Mouse (Mus musculus): Measurements from ENCODE around the gene Tmed9. TPM values are rescaled to one million over a fixed set of nuclear protein-coding genes. Genes with fewer than 3 reads are reported as not detected.
A peak's percentile ranks its signal among the peaks of the same experiment; 100 is the strongest.
"Not testable (repeated sequence)": the region's sequence is repeated elsewhere in the genome, so short reads cannot be mapped to it uniquely, and the experiment has no call there.

The Tmed9 gene
- polyA plus RNA-seq, 1 experiment, result 73.6 TPM

DNA sequence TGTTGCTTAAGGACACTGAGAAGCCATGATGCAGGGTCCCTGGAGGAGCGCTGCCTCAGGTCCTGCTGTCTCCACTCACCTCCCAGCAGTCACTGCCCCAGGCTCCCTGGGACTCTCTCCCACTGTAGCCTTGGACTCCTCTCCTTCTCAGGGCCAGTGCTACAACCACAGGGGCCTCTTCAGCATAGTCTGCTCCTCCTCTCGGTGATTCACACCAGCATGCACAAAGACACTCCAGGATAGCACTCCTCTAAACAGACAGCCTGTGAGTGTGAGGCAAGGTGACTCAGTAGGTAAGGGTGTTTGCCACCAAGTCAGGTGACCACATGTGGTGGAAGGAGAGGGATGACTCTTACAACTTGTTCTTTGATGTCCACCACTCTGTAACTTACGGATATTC, 31.1 kb downstream of the Tmed9 start:
- TF ChIP-seq CTCF (IDR thresholded peaks at IDR 0.05; ENCODE audit: control insufficient read depth, insufficient read depth, low read length), result no peak
- no peak for TF ChIP-seq POLR2A (IDR thresholded peaks at IDR 0.05; ENCODE audit: borderline replicate concordance, control insufficient read depth, low read depth, low read length)
- Histone ChIP-seq H3K27ac (ENCODE audit: control insufficient read depth, insufficient read depth, low read depth, low read length, poor library complexity) (no peak overlapping the region), H3K4me1 (ENCODE audit: control insufficient read depth, insufficient read depth, low read length) (peaks cover 1% of the 10 kb centered on the region; the same call in 1 of the 2 replicates), H3K4me3 (replicated peaks; ENCODE audit: control insufficient read depth, low read depth, low read length) (no peak overlapping the region)
- whole genome bisulfite sequencing, result 86% methylated on average over 3 of the region's 3 CpGs

DNA sequence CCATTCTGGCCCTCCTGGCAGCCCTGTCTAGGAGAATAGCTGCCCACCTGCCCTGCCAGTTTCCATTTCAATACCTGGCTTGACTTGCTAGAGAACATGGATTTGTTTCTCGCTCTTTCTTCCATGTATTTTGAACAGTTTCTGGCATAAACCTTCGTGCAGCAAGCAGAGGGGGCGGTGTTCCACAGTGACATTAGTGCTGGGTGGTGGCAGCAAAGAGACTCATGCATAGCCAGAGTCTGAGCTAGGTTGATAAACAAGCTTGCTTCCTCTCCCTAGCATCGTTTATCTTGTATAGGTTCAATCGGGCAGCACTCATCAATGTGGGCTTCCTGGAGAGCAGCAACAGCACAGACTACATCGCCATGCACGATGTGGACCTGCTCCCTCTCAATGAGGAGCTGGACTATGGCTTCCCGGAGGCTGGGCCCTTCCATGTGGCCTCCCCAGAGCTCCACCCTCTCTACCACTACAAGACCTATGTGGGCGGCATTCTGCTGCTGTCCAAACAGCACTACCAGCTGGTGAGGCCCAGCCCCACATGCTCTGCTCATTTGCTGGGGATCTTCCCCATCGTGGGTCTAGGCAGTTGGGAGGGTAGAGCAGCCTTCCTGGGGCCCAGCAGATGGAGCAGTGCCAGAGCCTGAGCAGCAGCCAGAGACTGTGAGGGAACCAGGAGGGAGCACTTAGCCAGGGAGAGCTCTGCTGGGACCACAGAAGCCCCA, 33.5 kb downstream of the Tmed9 start:
- WGBS, result 74% methylated on average over 10 of the region's 10 CpGs
- no peaks in the 10 kb centered on the region for H3K4me1 ChIP-seq (ENCODE audit: control insufficient read depth, insufficient read depth, low read length)
- TF ChIP-seq CTCF (IDR thresholded peaks at IDR 0.05; ENCODE audit: control insufficient read depth, insufficient read depth, low read length) (no peak), POLR2A (IDR thresholded peaks at IDR 0.05; ENCODE audit: borderline replicate concordance, control insufficient read depth, low read depth, low read length) (no peak)
- H3K4me3 ChIP-seq (replicated peaks; ENCODE audit: control insufficient read depth, low read depth, low read length), result no peak overlapping the region
- H3K27ac ChIP-seq (ENCODE audit: control insufficient read depth, insufficient read depth, low read depth, low read length, poor library complexity), result no peak overlapping the region

DNA sequence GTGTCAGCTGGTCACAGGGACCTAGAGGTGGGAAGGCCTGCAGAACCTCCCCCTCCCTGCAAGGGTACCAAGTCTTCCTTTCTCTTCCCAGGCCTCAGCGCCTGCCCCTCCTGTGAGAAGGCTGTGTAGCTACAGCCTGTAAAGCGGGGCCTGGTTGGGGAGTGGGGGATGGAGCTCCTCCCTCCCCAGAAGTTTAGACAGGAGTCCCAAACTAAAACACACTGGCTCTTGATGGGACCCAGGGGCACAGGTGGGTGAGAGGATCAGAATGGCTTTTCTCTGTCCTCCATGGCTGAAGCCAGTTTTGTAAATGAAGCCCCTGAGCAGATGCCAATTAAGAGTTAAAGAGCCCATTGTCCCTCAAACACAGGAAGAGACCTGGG, 34.1 kb downstream of the Tmed9 start:
- H3K4me3 ChIP-seq (replicated peaks; ENCODE audit: control insufficient read depth, low read depth, low read length), result no peak overlapping the region
- no peak overlapping the region for H3K27ac ChIP-seq (ENCODE audit: control insufficient read depth, insufficient read depth, low read depth, low read length, poor library complexity)
- 77% methylated on average over 2 of the region's 2 CpGs for WGBS
- H3K4me1 ChIP-seq (ENCODE audit: control insufficient read depth, insufficient read depth, low read length), result no peaks in the 10 kb centered on the region
- TF ChIP-seq POLR2A (IDR thresholded peaks at IDR 0.05; ENCODE audit: borderline replicate concordance, control insufficient read depth, low read depth, low read length) (no peak), CTCF (IDR thresholded peaks at IDR 0.05; ENCODE audit: control insufficient read depth, insufficient read depth, low read length) (no peak)

DNA sequence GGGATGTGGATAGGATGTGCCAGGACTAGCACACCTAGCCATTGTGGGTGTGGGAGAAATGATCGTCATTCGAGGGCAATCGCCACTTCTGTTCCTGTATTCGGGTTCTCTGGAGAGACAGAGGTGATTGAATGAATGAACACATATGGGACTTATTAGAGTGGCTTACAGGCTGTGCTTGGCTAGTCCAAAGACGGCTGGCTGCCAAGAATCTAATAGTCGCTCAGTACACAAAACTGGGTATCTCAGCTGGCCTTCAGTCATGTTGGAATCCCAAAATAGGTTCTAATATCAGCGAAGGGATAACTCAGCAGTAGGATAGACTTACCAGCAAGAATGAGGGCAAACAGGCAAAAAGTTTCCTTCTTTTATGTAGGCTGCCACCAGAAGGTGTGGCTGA, 38.5 kb downstream of the Tmed9 start:
- WGBS, result 86% methylated on average over 7 of the region's 7 CpGs
- Histone ChIP-seq H3K4me3 (replicated peaks; ENCODE audit: control insufficient read depth, low read depth, low read length) (no peak overlapping the region), H3K27ac (ENCODE audit: control insufficient read depth, insufficient read depth, low read depth, low read length, poor library complexity) (no peak overlapping the region), H3K4me1 (ENCODE audit: control insufficient read depth, insufficient read depth, low read length) (no peaks in the 10 kb centered on the region)
- no peak for TF ChIP-seq CTCF (IDR thresholded peaks at IDR 0.05; ENCODE audit: control insufficient read depth, insufficient read depth, low read length)
- TF ChIP-seq POLR2A (IDR thresholded peaks at IDR 0.05; ENCODE audit: borderline replicate concordance, control insufficient read depth, low read depth, low read length), result no peak

DNA sequence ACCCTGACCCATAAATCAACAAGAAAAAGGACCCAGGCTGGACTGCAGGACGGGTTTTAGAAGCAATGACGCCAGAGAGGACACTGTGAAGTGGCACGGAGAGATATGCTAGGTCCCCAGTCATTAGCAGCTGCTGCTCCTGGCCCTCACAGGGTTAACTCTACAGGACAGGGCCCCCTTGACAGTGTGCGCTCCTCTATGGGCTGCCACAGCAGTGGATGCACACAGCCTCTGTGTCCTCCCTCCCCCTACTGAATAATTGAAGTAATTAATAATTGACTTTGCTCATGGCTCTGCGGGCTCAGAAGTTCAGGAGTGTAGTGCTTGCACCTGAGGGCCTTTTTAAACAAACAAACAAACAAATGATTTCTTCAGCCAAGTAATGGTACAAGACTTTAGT, 39.9 kb downstream of the Tmed9 start:
- Histone ChIP-seq H3K4me1 (ENCODE audit: control insufficient read depth, insufficient read depth, low read length) (no peaks in the 10 kb centered on the region), H3K4me3 (replicated peaks; ENCODE audit: control insufficient read depth, low read depth, low read length) (no peak overlapping the region), H3K27ac (ENCODE audit: control insufficient read depth, insufficient read depth, low read depth, low read length, poor library complexity) (no peak overlapping the region)
- WGBS, result 72% methylated on average over 5 of the region's 5 CpGs
- no peak for TF ChIP-seq POLR2A (IDR thresholded peaks at IDR 0.05; ENCODE audit: borderline replicate concordance, control insufficient read depth, low read depth, low read length)
- no peak for TF ChIP-seq CTCF (IDR thresholded peaks at IDR 0.05; ENCODE audit: control insufficient read depth, insufficient read depth, low read length)

DNA sequence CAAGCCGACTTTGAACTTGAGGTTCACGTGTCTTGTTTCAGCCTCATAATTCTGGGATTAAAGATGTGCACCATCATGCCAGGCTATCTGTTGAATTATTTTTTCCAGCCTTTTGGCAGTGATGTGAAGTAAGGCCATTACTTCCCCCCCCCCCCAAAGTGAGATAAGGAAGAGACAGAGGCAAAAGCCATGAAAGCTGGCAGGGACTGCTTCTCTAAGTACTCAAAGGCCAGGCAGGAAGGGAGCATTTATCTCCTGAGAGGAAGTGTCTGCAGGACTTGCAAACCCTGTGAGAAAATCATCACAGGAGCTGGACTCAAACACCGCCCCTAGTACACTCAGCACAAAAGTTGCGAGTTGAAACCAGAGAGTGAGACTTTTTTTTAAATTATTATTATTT, 45.8 kb downstream of the Tmed9 start:
- 84% methylated on average over 4 of the region's 4 CpGs for WGBS
- H3K4me3 ChIP-seq (replicated peaks; ENCODE audit: control insufficient read depth, low read depth, low read length), result no peak overlapping the region
- no peaks in the 10 kb centered on the region; the same call in 1 of the 2 replicates for H3K4me1 ChIP-seq (ENCODE audit: control insufficient read depth, insufficient read depth, low read length)
- TF ChIP-seq CTCF (IDR thresholded peaks at IDR 0.05; ENCODE audit: control insufficient read depth, insufficient read depth, low read length), result no peak
- no peak for TF ChIP-seq POLR2A (IDR thresholded peaks at IDR 0.05; ENCODE audit: borderline replicate concordance, control insufficient read depth, low read depth, low read length)
- no peak overlapping the region for H3K27ac ChIP-seq (ENCODE audit: control insufficient read depth, insufficient read depth, low read depth, low read length, poor library complexity)

DNA sequence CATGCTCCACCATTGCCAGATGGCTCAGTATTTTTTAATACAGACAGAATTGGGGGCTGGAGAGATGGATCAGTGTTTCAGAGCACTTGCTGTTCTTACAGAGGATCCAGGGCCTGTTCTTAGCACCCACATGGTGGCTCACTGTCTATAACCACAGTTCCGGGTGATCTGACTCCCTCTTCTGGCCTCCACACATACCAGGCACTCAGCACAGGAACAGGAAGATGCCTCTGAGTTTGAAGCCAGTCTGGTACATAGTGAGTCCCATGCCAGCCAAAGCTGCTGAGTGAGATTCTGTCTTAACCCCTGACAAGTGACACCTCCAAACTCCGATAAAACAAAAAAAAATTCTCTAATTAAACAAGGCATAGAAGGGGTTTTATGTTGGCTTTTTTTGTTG, 46.7 kb downstream of the Tmed9 start:
- no peak overlapping the region for H3K27ac ChIP-seq (ENCODE audit: control insufficient read depth, insufficient read depth, low read depth, low read length, poor library complexity)
- 67% methylated on average over 2 of the region's 2 CpGs for WGBS
- H3K4me1 ChIP-seq (ENCODE audit: control insufficient read depth, insufficient read depth, low read length), result no peaks in the 10 kb centered on the region; the same call in 1 of the 2 replicates
- no peak for TF ChIP-seq CTCF (IDR thresholded peaks at IDR 0.05; ENCODE audit: control insufficient read depth, insufficient read depth, low read length)
- TF ChIP-seq POLR2A (IDR thresholded peaks at IDR 0.05; ENCODE audit: borderline replicate concordance, control insufficient read depth, low read depth, low read length), result no peak
- H3K4me3 ChIP-seq (replicated peaks; ENCODE audit: control insufficient read depth, low read depth, low read length), result no peak overlapping the region

DNA sequence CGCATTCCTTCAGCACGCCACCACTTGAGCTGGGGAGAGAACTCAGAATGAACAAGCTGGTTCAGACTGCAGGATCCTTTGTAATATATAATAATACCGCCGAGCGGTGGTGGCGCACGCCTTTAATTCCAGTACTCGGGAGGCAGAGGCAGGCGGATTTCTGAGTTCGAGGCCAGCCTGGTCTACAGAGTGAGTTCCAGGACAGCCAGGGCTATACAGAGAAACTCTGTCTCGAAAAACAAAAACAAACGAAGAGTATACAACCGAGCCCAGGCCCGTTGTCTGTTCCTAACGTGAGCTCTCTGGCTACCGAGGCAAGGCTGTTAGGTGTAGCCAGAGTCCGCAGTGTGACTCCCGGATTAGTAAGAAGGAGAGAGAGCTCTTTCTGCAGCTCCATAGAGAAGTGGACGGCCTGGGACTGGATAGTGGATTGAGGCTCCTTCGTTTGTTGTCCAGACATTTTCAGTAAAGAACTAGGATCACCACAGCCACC, 48.7 kb downstream of the Tmed9 start:
- H3K27ac ChIP-seq (ENCODE audit: control insufficient read depth, insufficient read depth, low read depth, low read length, poor library complexity); H3K4me1 ChIP-seq (ENCODE audit: control insufficient read depth, insufficient read depth, low read length): not testable (repeated sequence)
- 0 out of 2 replicates have a peak, but pooled peaks have one; percentile 9 for TF ChIP-seq POLR2A (IDR thresholded peaks at IDR 0.05; ENCODE audit: borderline replicate concordance, control insufficient read depth, low read depth, low read length)
- WGBS, result 3% methylated on average over 20 of the region's 20 CpGs
- peak overlapping the region; percentile 74 for H3K4me3 ChIP-seq (replicated peaks; ENCODE audit: control insufficient read depth, low read depth, low read length)

Measured in bone marrow, adult 2 months (tissue).